Mouse (Mus musculus): ENCODE results near the gene Wdr66.
A peak's percentile ranks its signal among the peaks of the same experiment; 100 is the strongest.

The Wdr66 gene

DNA sequence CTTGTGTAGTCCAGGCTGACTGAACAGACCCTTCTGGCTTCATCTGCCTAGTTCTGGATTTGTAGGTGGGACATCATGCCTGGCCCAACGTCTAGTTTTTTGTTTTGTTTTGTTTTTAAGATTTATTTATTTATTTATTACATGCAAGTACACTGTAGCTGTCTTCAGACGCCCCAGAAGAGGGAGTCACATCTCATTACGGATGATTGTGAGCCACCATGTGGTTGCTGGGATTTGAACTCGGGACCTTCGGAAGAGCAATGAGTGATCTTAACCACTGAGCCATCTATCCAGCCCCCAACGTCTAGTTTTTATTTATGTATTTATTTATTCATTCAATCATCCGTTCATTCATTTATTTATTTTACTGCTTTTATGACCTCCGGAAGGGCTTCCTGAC, 512 bp upstream of the Wdr66 start:
- H3K36me3 ChIP-seq (ENCODE audit: control insufficient read depth, insufficient read depth, low read length, poor library complexity, severe bottlenecking) = no peaks in the 10 kb centered on the region
- DNase-seq (ENCODE audit: low read depth, low spot score) = no peak

GRCm38 (mm10) chr5:123256841-123257755, 5.2 kb downstream of the Wdr66 start:
- no peak for DNase-seq (ENCODE audit: low read depth, low spot score)
- Histone ChIP-seq H3K27me3 (ENCODE audit: control insufficient read depth, insufficient read depth, low read length, poor library complexity, severe bottlenecking) (no peaks in the 10 kb centered on the region), H3K36me3 (ENCODE audit: control insufficient read depth, insufficient read depth, low read length, poor library complexity, severe bottlenecking) (no peaks in the 10 kb centered on the region)

More for the DNA sequence above, 512 bp upstream of the Wdr66 start:
- no peaks in the 10 kb centered on the region for H3K27me3 ChIP-seq (ENCODE audit: control insufficient read depth, insufficient read depth, low read length, poor library complexity, severe bottlenecking)

- no peaks in the 10 kb centered on the region for H3K36me3 ChIP-seq (ENCODE audit: control insufficient read depth, insufficient read depth, low read length, poor library complexity, severe bottlenecking)
- H3K27me3 ChIP-seq (ENCODE audit: control insufficient read depth, insufficient read depth, low read length, poor library complexity, severe bottlenecking) = no peaks in the 10 kb centered on the region
- DNase-seq (ENCODE audit: low read depth, low spot score) = peak; percentile 78
Measured at GRCm38 (mm10) chr5:123258990-123259389, 7.1 kb downstream of the Wdr66 start.

DNA sequence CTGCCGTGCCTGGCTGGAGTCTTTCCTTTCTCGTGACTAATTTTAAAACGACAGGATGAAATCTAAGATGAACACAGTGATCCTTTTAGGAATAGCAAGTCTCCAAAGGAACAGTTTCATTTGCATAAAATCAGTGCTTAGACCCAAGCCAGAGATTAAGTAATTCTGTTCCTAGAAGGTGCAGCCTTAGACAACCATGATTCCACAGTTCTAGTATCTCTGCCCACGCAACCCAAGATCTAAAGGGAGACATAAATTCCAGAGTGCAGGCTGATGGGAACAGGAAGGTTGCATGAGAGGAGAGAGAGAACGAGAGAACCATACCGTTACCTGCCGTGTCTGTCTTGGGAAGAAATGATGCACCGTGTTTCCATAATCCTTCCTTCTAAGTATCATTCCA, 8.8 kb downstream of the Wdr66 start:
- Histone ChIP-seq H3K36me3 (ENCODE audit: control insufficient read depth, insufficient read depth, low read length, poor library complexity, severe bottlenecking) (no peaks in the 10 kb centered on the region), H3K27me3 (ENCODE audit: control insufficient read depth, insufficient read depth, low read length, poor library complexity, severe bottlenecking) (no peaks in the 10 kb centered on the region)
- no peak for DNase-seq (ENCODE audit: low read depth, low spot score)

DNA sequence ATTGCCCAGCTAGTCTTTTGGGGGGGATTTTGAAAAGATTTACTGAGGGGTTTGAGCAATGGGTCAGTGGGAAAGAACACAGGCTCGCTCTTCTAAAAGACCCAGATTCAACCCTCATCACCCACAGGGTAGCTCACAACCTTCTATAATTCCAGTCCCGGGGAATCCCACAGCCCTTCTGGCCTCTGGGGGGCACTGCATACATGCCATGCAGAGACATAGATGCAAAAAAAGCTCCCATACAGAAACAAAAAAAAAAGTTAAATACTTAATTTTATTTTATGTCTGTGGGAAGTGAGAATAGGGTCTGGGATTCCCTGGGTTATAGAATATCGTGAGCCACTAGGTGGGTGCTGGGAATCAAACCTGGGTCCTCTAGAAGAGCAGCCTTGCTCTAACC, 15.0 kb downstream of the Wdr66 start:
- no peaks in the 10 kb centered on the region for H3K27me3 ChIP-seq (ENCODE audit: control insufficient read depth, insufficient read depth, low read length, poor library complexity, severe bottlenecking)
- no peak for DNase-seq (ENCODE audit: low read depth, low spot score)
- no peaks in the 10 kb centered on the region for H3K36me3 ChIP-seq (ENCODE audit: control insufficient read depth, insufficient read depth, low read length, poor library complexity, severe bottlenecking)

- no peaks in the 10 kb centered on the region for H3K36me3 ChIP-seq (ENCODE audit: control insufficient read depth, insufficient read depth, low read length, poor library complexity, severe bottlenecking)
- no peaks in the 10 kb centered on the region for H3K27me3 ChIP-seq (ENCODE audit: control insufficient read depth, insufficient read depth, low read length, poor library complexity, severe bottlenecking)
- DNase-seq (ENCODE audit: low read depth, low spot score) = no peak
Measured at GRCm38 (mm10) chr5:123268477-123269474, 16.9 kb downstream of the Wdr66 start.

- no peaks in the 10 kb centered on the region for H3K36me3 ChIP-seq (ENCODE audit: control insufficient read depth, insufficient read depth, low read length, poor library complexity, severe bottlenecking)
- no peaks in the 10 kb centered on the region for H3K27me3 ChIP-seq (ENCODE audit: control insufficient read depth, insufficient read depth, low read length, poor library complexity, severe bottlenecking)
- DNase-seq (ENCODE audit: low read depth, low spot score) = no peak
Measured at GRCm38 (mm10) chr5:123270917-123271316, 19.0 kb downstream of the Wdr66 start.

DNA sequence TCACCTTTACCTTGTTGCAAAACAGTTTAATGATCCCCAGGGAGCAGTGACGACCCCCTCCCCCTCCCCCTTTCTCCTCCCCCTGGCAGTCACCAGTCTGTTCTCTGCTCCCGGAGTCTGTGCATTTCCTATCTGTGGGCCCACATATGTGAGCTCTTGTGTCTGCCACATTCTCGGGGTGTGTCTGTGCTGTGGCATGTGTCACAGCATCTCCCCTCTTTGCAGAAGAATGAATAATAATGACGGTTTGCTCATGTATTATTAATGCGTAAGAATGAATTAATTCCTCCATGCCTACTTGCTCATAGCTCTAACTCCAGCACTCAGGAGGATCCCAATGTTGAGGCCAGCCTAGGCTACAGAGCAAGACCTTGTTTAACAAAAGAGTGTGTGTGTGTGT, 21.0 kb downstream of the Wdr66 start:
- no peaks in the 10 kb centered on the region for H3K27me3 ChIP-seq (ENCODE audit: control insufficient read depth, insufficient read depth, low read length, poor library complexity, severe bottlenecking)
- no peak for DNase-seq (ENCODE audit: low read depth, low spot score)
- no peaks in the 10 kb centered on the region for H3K36me3 ChIP-seq (ENCODE audit: control insufficient read depth, insufficient read depth, low read length, poor library complexity, severe bottlenecking)

DNA sequence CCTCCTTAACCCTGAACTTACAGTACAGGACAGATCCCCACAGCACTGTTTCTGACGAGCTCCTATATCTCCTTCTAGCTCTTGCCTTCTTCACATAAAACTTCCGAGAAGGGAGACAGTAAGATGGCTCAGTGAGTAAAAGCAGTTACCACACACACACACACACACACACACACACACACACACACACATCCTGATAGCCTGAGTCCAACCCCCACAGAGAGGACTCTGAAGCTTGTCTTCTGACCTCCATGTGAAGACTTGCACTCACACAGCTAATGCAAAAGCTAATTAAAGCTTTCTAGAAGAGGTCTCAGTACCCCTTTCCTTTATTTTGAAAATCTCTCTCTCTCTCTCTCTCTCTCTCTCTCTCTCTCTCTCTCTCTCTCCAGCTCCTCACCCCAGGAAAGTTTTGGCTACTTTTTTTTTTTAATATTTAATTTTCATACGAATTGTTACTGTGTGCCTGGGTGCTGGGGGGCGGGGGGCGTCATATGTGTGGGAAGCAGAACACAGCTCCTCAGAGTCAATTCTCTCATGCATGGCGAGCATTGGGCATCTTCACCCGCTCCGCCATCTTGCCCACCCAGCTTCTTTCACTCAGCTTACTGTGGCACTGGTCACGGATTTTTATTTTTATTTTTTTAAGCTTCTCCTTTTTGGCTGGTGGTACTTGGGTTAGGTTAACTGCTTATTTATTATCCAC, 24.9 kb downstream of the Wdr66 start:
- Histone ChIP-seq H3K36me3 (ENCODE audit: control insufficient read depth, insufficient read depth, low read length, poor library complexity, severe bottlenecking) (no peaks in the 10 kb centered on the region), H3K27me3 (ENCODE audit: control insufficient read depth, insufficient read depth, low read length, poor library complexity, severe bottlenecking) (no peaks in the 10 kb centered on the region)
- DNase-seq (ENCODE audit: low read depth, low spot score) = no peak

- Histone ChIP-seq H3K27me3 (ENCODE audit: control insufficient read depth, insufficient read depth, low read length, poor library complexity, severe bottlenecking) (no peaks in the 10 kb centered on the region), H3K36me3 (ENCODE audit: control insufficient read depth, insufficient read depth, low read length, poor library complexity, severe bottlenecking) (no peaks in the 10 kb centered on the region)
- no peak for DNase-seq (ENCODE audit: low read depth, low spot score)
Measured at GRCm38 (mm10) chr5:123277342-123277701, 25.4 kb downstream of the Wdr66 start.

DNA sequence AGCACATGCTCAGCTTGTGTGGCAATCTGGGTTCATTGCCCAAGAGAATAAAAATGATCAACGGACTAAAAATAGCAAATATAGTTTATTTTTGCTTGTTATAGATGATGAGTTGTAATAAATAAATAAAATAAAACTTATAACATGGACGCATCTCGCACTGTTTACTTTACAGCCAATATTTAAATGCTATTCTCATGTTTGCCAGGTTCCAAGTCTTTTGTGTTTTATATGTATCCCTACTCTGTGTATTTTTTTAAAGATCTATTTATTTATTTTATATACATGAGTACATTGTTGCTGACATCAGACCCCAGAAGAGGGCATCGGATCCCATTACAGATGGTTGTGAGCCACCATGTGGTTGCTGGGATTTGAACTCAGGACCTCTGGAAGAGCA, 25.8 kb downstream of the Wdr66 start:
- no peaks in the 10 kb centered on the region for H3K36me3 ChIP-seq (ENCODE audit: control insufficient read depth, insufficient read depth, low read length, poor library complexity, severe bottlenecking)
- no peaks in the 10 kb centered on the region for H3K27me3 ChIP-seq (ENCODE audit: control insufficient read depth, insufficient read depth, low read length, poor library complexity, severe bottlenecking)
- no peak for DNase-seq (ENCODE audit: low read depth, low spot score)

DNA sequence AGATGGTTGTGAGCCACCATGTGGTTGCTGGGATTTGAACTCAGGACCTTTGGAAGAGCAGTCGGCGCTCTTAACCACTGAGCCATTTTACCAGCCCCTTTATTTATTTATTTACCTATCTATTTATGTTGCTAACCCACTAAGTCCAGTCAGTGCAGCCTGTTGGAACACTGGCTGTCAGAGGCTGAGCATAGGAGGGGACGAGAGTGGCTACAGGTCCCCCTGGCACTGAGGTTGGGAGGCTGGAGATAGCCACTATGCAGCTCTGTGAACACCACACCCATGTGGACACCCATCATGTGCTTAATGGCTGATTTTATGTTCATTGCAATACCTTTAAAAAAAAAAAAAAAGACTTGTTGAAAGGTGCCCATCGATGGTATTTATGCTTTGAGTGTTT, 27.3 kb downstream of the Wdr66 start:
- no peaks in the 10 kb centered on the region for H3K36me3 ChIP-seq (ENCODE audit: control insufficient read depth, insufficient read depth, low read length, poor library complexity, severe bottlenecking)
- no peak for DNase-seq (ENCODE audit: low read depth, low spot score)
- no peaks in the 10 kb centered on the region for H3K27me3 ChIP-seq (ENCODE audit: control insufficient read depth, insufficient read depth, low read length, poor library complexity, severe bottlenecking)

- H3K27me3 ChIP-seq (ENCODE audit: control insufficient read depth, insufficient read depth, low read length, poor library complexity, severe bottlenecking) = no peaks in the 10 kb centered on the region
- H3K36me3 ChIP-seq (ENCODE audit: control insufficient read depth, insufficient read depth, low read length, poor library complexity, severe bottlenecking) = no peaks in the 10 kb centered on the region
- DNase-seq (ENCODE audit: low read depth, low spot score) = no peak
Measured at GRCm38 (mm10) chr5:123281336-123282136, 29.6 kb downstream of the Wdr66 start.

- H3K36me3 ChIP-seq (ENCODE audit: control insufficient read depth, insufficient read depth, low read length, poor library complexity, severe bottlenecking) = no peaks in the 10 kb centered on the region
- DNase-seq (ENCODE audit: low read depth, low spot score) = peak; percentile 56
- H3K27me3 ChIP-seq (ENCODE audit: control insufficient read depth, insufficient read depth, low read length, poor library complexity, severe bottlenecking) = no peaks in the 10 kb centered on the region
Measured at GRCm38 (mm10) chr5:123285174-123285573, 33.3 kb downstream of the Wdr66 start.
